Mouse (Mus musculus): ENCODE data around the gene Zfp385b. TPM values are rescaled to one million over a fixed set of nuclear protein-coding genes. Genes with fewer than 3 reads are reported as not detected.

Gene Zfp385b
- polyA plus RNA-seq, 1 experiment from 2014 or later: 6.8 TPM

DNA sequence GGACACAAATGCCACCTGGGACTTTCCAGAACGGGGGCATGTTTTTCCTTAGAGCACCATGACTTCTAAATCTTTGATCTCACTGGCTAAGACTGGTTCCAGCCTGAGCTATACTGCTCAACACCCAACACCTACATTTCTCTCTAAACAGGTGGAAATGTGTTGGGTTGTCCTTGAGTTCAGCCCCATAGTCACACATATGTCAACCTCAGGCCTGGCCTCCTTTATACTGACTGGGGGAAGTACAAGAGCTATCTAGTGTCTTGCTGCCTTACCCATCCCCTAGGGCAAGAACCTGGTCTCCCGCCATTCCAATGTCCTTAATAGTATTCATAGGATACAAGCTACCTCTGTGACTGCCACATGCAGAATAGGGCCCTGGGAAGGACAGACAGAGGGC is 378.8 kb downstream of the Zfp385b start:
- Histone ChIP-seq H3K27me3 (ENCODE audit: insufficient read depth, low read length) (no peaks in the 10 kb centered on the region), H3K4me2 (ENCODE audit: low read depth, low read length) (no peak overlapping the region), H3K9ac (replicated peaks) (no peak overlapping the region), H3K4me3 (ENCODE audit: low read depth, low read length) (no peak overlapping the region), H3K27ac (ENCODE audit: low read depth) (no peak overlapping the region), H3K9me3 (ENCODE audit: low read length) (no peaks in the 10 kb centered on the region), H3K4me1 (ENCODE audit: insufficient read depth) (no peaks in the 10 kb centered on the region), H3K36me3 (replicated peaks; ENCODE audit: insufficient read depth, low read length) (no peaks in the 10 kb centered on the region)
- DNase-seq (no peak), ATAC-seq (no peak)
- WGBS (ENCODE audit: insufficient replicate concordance): 74% methylated on average over 2 of the region's 2 CpGs
- TF ChIP-seq EP300 (IDR thresholded peaks at IDR 0.05; ENCODE audit: low read depth) (no peak), CTCF (IDR thresholded peaks at IDR 0.05; ENCODE audit: low read depth) (no peak)

DNA sequence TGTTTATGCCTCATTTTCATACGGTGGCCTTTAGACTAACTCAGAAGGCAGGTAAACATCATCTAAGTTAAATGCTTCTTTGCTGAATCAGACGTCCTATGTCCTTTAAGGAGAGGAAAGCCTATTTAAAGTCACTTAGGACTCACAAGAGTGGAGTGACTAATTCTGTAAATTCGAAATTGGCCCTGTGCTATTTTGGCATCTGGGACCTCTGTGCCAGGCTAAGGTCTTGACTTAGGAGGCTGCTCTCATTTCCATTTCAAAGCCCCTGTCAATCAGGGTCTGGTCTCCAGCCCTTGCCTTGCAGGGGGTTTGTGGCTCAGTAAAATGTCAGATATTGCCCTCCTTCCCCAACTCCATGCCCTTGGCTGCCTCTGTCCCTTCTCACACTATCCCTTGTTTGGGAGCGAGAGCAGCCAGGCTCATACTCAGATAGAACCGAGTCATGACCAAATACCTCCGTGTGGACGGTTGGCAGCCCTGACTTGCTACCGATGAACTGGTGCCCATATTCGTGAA is 383.1 kb downstream of the Zfp385b start:
- H3K27ac ChIP-seq (ENCODE audit: low read depth): no peak overlapping the region
- no peaks in the 10 kb centered on the region for H3K9me3 ChIP-seq (ENCODE audit: low read length)
- no peak for DNase-seq
- TF ChIP-seq CTCF (IDR thresholded peaks at IDR 0.05; ENCODE audit: low read depth): no peak
- no peak for TF ChIP-seq EP300 (IDR thresholded peaks at IDR 0.05; ENCODE audit: low read depth)
- 61% methylated on average over 9 of the region's 9 CpGs for WGBS (ENCODE audit: insufficient replicate concordance)
- no peak for ATAC-seq
- H3K4me3 ChIP-seq (ENCODE audit: low read depth, low read length): no peak overlapping the region
- H3K4me1 ChIP-seq (ENCODE audit: insufficient read depth): no peaks in the 10 kb centered on the region
- H3K9ac ChIP-seq (replicated peaks): no peak overlapping the region
- H3K27me3 ChIP-seq (ENCODE audit: insufficient read depth, low read length): no peaks in the 10 kb centered on the region
- no peak overlapping the region for H3K4me2 ChIP-seq (ENCODE audit: low read depth, low read length)
- no peaks in the 10 kb centered on the region for H3K36me3 ChIP-seq (replicated peaks; ENCODE audit: insufficient read depth, low read length)

DNA sequence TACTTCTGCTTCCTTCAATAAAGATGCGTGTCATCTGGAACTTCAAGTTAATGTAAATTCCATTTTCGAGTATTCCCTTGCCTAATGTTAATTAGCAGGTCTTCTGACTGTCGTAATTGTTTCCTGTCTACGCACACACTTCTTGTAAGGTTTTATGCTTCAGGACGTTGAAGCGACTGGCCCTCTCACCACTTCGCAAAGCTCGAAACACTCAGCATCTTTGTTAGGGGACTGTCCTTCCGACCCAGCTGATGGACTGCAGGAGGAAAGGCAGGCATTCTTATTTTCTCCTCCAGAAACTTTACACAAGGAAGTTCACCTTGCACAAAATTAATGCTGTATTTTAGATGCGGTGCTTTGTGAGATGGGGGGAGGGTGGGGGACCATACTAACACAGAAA is 400.0 kb downstream of the Zfp385b start:
- Histone ChIP-seq H3K27ac (ENCODE audit: low read depth) (no peak overlapping the region), H3K4me3 (ENCODE audit: low read depth, low read length) (no peak overlapping the region), H3K4me2 (ENCODE audit: low read depth, low read length) (no peak overlapping the region), H3K36me3 (replicated peaks; ENCODE audit: insufficient read depth, low read length) (no peaks in the 10 kb centered on the region), H3K27me3 (ENCODE audit: insufficient read depth, low read length) (no peaks in the 10 kb centered on the region), H3K9me3 (ENCODE audit: low read length) (no peaks in the 10 kb centered on the region), H3K9ac (replicated peaks) (no peak overlapping the region), H3K4me1 (ENCODE audit: insufficient read depth) (no peaks in the 10 kb centered on the region)
- no peak for TF ChIP-seq CTCF (IDR thresholded peaks at IDR 0.05; ENCODE audit: low read depth)
- no peak for TF ChIP-seq EP300 (IDR thresholded peaks at IDR 0.05; ENCODE audit: low read depth)
- WGBS (ENCODE audit: insufficient replicate concordance): 68% methylated on average over 10 of the region's 10 CpGs
- ATAC-seq (no peak), DNase-seq (no peak)

DNA sequence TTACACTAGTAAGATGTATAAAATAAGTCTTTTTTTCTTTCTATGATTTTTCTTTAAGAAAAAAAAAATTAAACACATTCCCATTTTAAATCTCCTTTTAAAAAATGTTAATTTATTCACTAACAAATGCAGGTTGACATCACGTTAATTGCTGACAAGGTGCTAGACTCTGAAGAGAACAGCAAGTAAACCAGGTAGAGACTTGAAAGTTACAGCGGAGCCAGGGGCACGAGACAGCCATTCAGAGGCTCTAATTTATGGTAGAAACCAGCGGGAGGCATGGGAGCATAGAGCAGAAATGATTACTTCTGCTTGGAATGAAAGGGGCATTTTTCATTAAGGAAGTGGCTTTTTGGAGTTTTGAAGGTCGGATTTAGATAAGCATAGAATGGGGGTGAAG is 401.4 kb downstream of the Zfp385b start:
- WGBS (ENCODE audit: insufficient replicate concordance): 49% methylated on average over 5 of the region's 5 CpGs
- no peak for TF ChIP-seq EP300 (IDR thresholded peaks at IDR 0.05; ENCODE audit: low read depth)
- TF ChIP-seq CTCF (IDR thresholded peaks at IDR 0.05; ENCODE audit: low read depth): no peak
- H3K9ac ChIP-seq (replicated peaks): no peak overlapping the region
- H3K27ac ChIP-seq (ENCODE audit: low read depth): no peak overlapping the region
- H3K9me3 ChIP-seq (ENCODE audit: low read length): no peaks in the 10 kb centered on the region
- no peak overlapping the region for H3K4me2 ChIP-seq (ENCODE audit: low read depth, low read length)
- H3K27me3 ChIP-seq (ENCODE audit: insufficient read depth, low read length): no peaks in the 10 kb centered on the region
- DNase-seq: no peak
- H3K36me3 ChIP-seq (replicated peaks; ENCODE audit: insufficient read depth, low read length): no peaks in the 10 kb centered on the region
- no peak overlapping the region for H3K4me3 ChIP-seq (ENCODE audit: low read depth, low read length)
- no peak for ATAC-seq
- H3K4me1 ChIP-seq (ENCODE audit: insufficient read depth): no peaks in the 10 kb centered on the region

DNA sequence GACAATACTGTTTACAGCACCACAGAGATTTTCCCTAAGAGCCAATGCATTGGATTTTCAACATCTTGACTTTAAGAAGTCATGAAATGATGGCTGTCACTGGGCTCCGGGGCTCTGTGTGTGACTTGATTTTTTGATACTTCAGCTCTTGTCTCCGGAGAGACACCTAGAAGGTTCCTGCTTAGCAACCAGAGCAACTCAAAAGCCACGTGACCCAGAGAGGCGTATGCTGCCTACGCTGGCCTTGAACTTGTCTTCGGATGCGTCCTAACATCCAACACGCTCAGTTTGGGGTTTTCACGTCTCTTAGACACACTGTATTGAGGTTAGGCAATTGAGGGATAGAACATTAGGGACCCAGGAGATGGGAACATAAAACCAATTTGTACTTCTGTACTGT is 407.3 kb downstream of the Zfp385b start:
- no peak overlapping the region for H3K4me3 ChIP-seq (ENCODE audit: low read depth, low read length)
- H3K27ac ChIP-seq (ENCODE audit: low read depth): no peak overlapping the region
- TF ChIP-seq EP300 (IDR thresholded peaks at IDR 0.05; ENCODE audit: low read depth) (no peak), CTCF (IDR thresholded peaks at IDR 0.05; ENCODE audit: low read depth) (no peak)
- no peak overlapping the region for H3K9ac ChIP-seq (replicated peaks)
- H3K4me2 ChIP-seq (ENCODE audit: low read depth, low read length): no peak overlapping the region
- H3K27me3 ChIP-seq (ENCODE audit: insufficient read depth, low read length): no peaks in the 10 kb centered on the region
- no peaks in the 10 kb centered on the region for H3K4me1 ChIP-seq (ENCODE audit: insufficient read depth)
- WGBS (ENCODE audit: insufficient replicate concordance): 82% methylated on average over 9 of the region's 9 CpGs
- DNase-seq: no peak
- no peaks in the 10 kb centered on the region for H3K36me3 ChIP-seq (replicated peaks; ENCODE audit: insufficient read depth, low read length)
- no peaks in the 10 kb centered on the region for H3K9me3 ChIP-seq (ENCODE audit: low read length)
- ATAC-seq: no peak

DNA sequence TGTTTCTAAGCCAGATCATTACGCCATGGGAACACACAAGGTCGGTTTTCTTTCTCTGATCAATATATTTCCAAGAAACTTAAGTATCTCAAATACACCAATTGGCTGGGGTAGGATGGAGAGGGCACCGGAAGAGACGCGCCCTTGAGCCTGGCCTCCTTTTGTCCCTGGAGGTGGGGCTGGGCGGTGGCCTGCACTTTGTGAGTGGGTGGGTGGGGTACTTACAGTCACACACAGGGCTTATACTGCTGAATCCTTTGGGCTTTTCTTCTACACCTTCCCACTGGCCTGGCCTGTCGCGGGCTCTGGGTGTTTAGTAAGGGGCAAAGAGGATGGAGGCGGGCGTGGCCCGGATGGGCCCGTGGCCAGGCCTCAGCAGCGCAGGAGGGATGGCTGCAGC is 407.8 kb downstream of the Zfp385b start:
- H3K27ac ChIP-seq (ENCODE audit: low read depth): no peak overlapping the region
- H3K4me1 ChIP-seq (ENCODE audit: insufficient read depth): no peaks in the 10 kb centered on the region
- H3K4me3 ChIP-seq (ENCODE audit: low read depth, low read length): no peak overlapping the region
- TF ChIP-seq EP300 (IDR thresholded peaks at IDR 0.05; ENCODE audit: low read depth): no peak
- no peak for TF ChIP-seq CTCF (IDR thresholded peaks at IDR 0.05; ENCODE audit: low read depth)
- no peak overlapping the region for H3K4me2 ChIP-seq (ENCODE audit: low read depth, low read length)
- no peaks in the 10 kb centered on the region for H3K36me3 ChIP-seq (replicated peaks; ENCODE audit: insufficient read depth, low read length)
- no peak for ATAC-seq
- no peaks in the 10 kb centered on the region for H3K27me3 ChIP-seq (ENCODE audit: insufficient read depth, low read length)
- no peak for DNase-seq
- no peak overlapping the region for H3K9ac ChIP-seq (replicated peaks)
- WGBS (ENCODE audit: insufficient replicate concordance): 81% methylated on average over 13 of the region's 13 CpGs
- no peaks in the 10 kb centered on the region for H3K9me3 ChIP-seq (ENCODE audit: low read length)

Measured in liver, postnatal 0 days (tissue).